Mouse (Mus musculus) embryonic facial prominence, embryonic 15.5 days (tissue): ENCODE measurements at regions not wholly inside any gene's neighbourhood (a gene's known extent, or its start where the extent isn't known, plus 50 kb on each side); places are given as distances from the start of the nearest gene placed in this dataset.

Experiments used
- ATAC-seq: fragments of 200-750 bp; cut with Nextera tagmentation; 2 replicates; pipeline ENCODE4 v1.8.0; 2017; ENCODE audit warnings: low read depth, moderate TSS enrichment; ENCODE audit not compliant: insufficient number of reproducible peaks, low FRiP score, low TSS enrichment
- H3K27ac ChIP-seq: fragments of 300-500 bp; sonication (generic); replicated peaks from 2 replicates; pipeline ENCODE4 v1.5.1; 2015; ENCODE audit warnings: mild to moderate bottlenecking, inconsistent platforms
- H3K27me3 ChIP-seq: fragments of 300-500 bp; sonication (generic); 2 replicates; pipeline ENCODE4 v1.6.1; 2015; ENCODE audit warnings: inconsistent platforms
- H3K36me3 ChIP-seq: fragments of 300-500 bp; sonication (generic); 2 replicates; pipeline ENCODE4 v1.6.1; 2015; ENCODE audit warnings: mild to moderate bottlenecking, inconsistent platforms
- H3K4me1 ChIP-seq: fragments of 300-500 bp; sonication (generic); 2 replicates; pipeline ENCODE4 v1.6.1; 2015; ENCODE audit warnings: inconsistent platforms
- H3K4me2 ChIP-seq: fragments of 300-500 bp; sonication (generic); replicated peaks from 2 replicates; pipeline ENCODE4 v1.6.1; 2015; ENCODE audit warnings: mild to moderate bottlenecking, inconsistent platforms
- H3K4me3 ChIP-seq: fragments of 300-500 bp; sonication (generic); replicated peaks from 2 replicates; pipeline ENCODE4 v1.5.1; 2015; ENCODE audit warnings: mild to moderate bottlenecking, inconsistent platforms
- H3K9ac ChIP-seq: fragments of 300-500 bp; sonication (generic); 2 replicates; pipeline ENCODE4 v1.6.1; 2015; ENCODE audit warnings: inconsistent platforms
- H3K9me3 ChIP-seq: fragments of 300-500 bp; sonication (generic); replicated peaks from 2 replicates; pipeline ENCODE4 v1.6.1; 2016; ENCODE audit warnings: inconsistent platforms

- no peak overlapping the region for H3K4me2 ChIP-seq
- no peak overlapping the region for H3K9ac ChIP-seq
- no peaks in the 10 kb centered on the region for H3K36me3 ChIP-seq
- no peaks in the 10 kb centered on the region for H3K4me1 ChIP-seq
- no peaks in the 10 kb centered on the region for H3K27me3 ChIP-seq
- no peak overlapping the region for H3K27ac ChIP-seq
- no peak overlapping the region for H3K4me3 ChIP-seq
- H3K9me3 ChIP-seq = no peaks in the 10 kb centered on the region
- ATAC-seq = no peak
These were observed 589.6 kb upstream of the Vrk2 start for GRCm38 (mm10) chr11:27183422-27183821.

- H3K36me3 ChIP-seq = no peaks in the 10 kb centered on the region
- H3K4me2 ChIP-seq = no peak overlapping the region
- H3K27me3 ChIP-seq = no peaks in the 10 kb centered on the region
- H3K27ac ChIP-seq = no peak overlapping the region
- no peak overlapping the region for H3K4me3 ChIP-seq
- no peaks in the 10 kb centered on the region for H3K9me3 ChIP-seq
- no peak overlapping the region for H3K9ac ChIP-seq
- H3K4me1 ChIP-seq = no peaks in the 10 kb centered on the region
- no peak for ATAC-seq
These were observed 566.6 kb upstream of the Vrk2 start for GRCm38 (mm10) chr11:27160411-27160810.
